Mouse (Mus musculus) heart, postnatal 4 days (tissue): ENCODE measurements around the gene Vmn2r87. TPM values are rescaled to one million over a fixed set of nuclear protein-coding genes. Genes with fewer than 3 reads are reported as not detected.
A peak's percentile ranks its signal among the peaks of the same experiment; 100 is the strongest.
"Not testable (repeated sequence)": the region's sequence is repeated elsewhere in the genome, so short reads cannot be mapped to it uniquely, and the experiment has no call there.

Experiments used
- DNase-seq: peaks from one replicate; pipeline ENCODE4 v3.0.0; 2021
- total RNA-seq, 2 experiments: library from RNA; stranded (reverse); gene quantifications; 2 replicates each; pipeline ENCODE4 v1.2.3; 2021

Gene Vmn2r87
- total RNA-seq, result not detected

- DNase-seq, result no peak
Observed at GRCm38 (mm10) chr10:130497296-130497695, at the start of gene Vmn2r87. Gene Vmn2r87, minus strand, starts transcription at chr10:130497396.

GRCm38 (mm10) chr10:130544331-130544730, 47.1 kb upstream of the Vmn2r87 start:
- not testable (repeated sequence) for DNase-seq

GRCm38 (mm10) chr10:130541931-130542691, 44.9 kb upstream of the Vmn2r87 start:
- DNase-seq, result peak; percentile 64

- DNase-seq, result no peak
Observed at GRCm38 (mm10) chr10:130536101-130536500, 38.9 kb upstream of the Vmn2r87 start.

- no peak for DNase-seq
Observed at GRCm38 (mm10) chr10:130527926-130528325, 30.7 kb upstream of the Vmn2r87 start.

GRCm38 (mm10) chr10:130470311-130470760, 26.9 kb downstream of the Vmn2r87 start:
- peak; percentile 20 for DNase-seq

GRCm38 (mm10) chr10:130455950-130456349, 41.2 kb downstream of the Vmn2r87 start, which contains the start of gene Vmn2r86:
Gene Vmn2r86, minus strand, starts transcription at chr10:130456050.
- DNase-seq, result not testable (repeated sequence)

- DNase-seq, result no peak
Observed at GRCm38 (mm10) chr10:130444776-130445175, 52.4 kb downstream of the Vmn2r87 start.

GRCm38 (mm10) chr10:130434185-130434898, 62.9 kb downstream of the Vmn2r87 start:
- DNase-seq, result not testable (repeated sequence)

GRCm38 (mm10) chr10:130429603-130430002, 67.6 kb downstream of the Vmn2r87 start, which contains the start of gene Vmn2r85:
Gene Vmn2r85, minus strand, starts transcription at chr10:130429703.
- DNase-seq, result not testable (repeated sequence)

- DNase-seq, result not testable (repeated sequence)
Observed at GRCm38 (mm10) chr10:130422368-130422767, 74.8 kb downstream of the Vmn2r87 start.

Other genes starting within 250 kb of the Vmn2r87 start
- not detected for gene Neurod4, start 217.2 kb downstream of the Vmn2r87 start, total RNA-seq
- gene Tespa1, start 174.5 kb downstream of the Vmn2r87 start, total RNA-seq, result under 1 TPM; 0.33 to 0.50 TPM
- gene Vmn2r84, start 103.1 kb downstream of the Vmn2r87 start, total RNA-seq, result not detected
- gene Vmn2r85, start 67.7 kb downstream of the Vmn2r87 start, total RNA-seq, result not detected
- gene Vmn2r86, start 41.3 kb downstream of the Vmn2r87 start, total RNA-seq, result not detected